Mouse (Mus musculus) brain, embryonic 14.5 days (tissue): Measurements from ENCODE around the gene Podn. TPM values are rescaled to one million over a fixed set of nuclear protein-coding genes. Genes with fewer than 3 reads are reported as not detected.

Experiments
- DNase-seq: peaks from one replicate; pipeline ENCODE4 v3.0.0-alpha.2; 2011; ENCODE audit warnings: low read depth
- CTCF ChIP-seq: fragments of 200-500 bp; IDR thresholded peaks from 2 replicates; pipeline ENCODE4 v1.5.1; 2012; ENCODE audit warnings: inconsistent platforms, mild to moderate bottlenecking, moderate library complexity, borderline replicate concordance; ENCODE audit not compliant: insufficient read depth, insufficient read length; ENCODE audit errors: extremely low read depth
- POLR2A ChIP-seq: fragments of 200-500 bp; IDR thresholded peaks from 2 replicates; pipeline ENCODE4 v1.6.1; 2012; ENCODE audit warnings: mild to moderate bottlenecking, inconsistent platforms, borderline replicate concordance; ENCODE audit not compliant: poor library complexity, insufficient read depth, insufficient read length, severe bottlenecking; ENCODE audit errors: extremely low read depth
- polyA plus RNA-seq: library from polyadenylated mRNA; depleted of rRNA; stranded (reverse); fragments of >200 nt; gene quantifications from 2 replicates; pipeline ENCODE4 v1.2.3, GENCODE M21; 2012

Podn gene
- polyA plus RNA-seq, 1 experiment, result 2.2 TPM

DNA sequence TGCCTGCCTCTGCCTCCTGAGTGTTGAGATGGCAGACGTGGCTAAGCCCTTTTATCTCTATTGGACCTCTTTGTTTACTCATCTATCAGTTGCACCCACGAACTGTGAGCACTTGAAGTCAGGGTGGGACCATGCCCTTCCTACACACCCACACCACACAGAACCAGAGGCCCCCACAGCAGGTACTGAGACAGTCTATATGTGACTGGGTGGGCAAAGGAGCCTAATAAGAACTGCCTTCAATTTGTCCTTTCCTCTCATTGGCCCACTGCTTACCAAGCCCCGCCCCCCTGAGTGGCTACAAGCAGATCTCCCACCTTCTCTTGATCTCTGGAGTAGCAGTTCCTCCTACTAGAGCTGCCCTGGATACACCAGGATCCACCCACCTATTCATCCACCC, 70.1 kb downstream of the Podn start:
- no peak for DNase-seq
- no peak for TF ChIP-seq CTCF
- no peak for TF ChIP-seq POLR2A

- TF ChIP-seq POLR2A (no peak), CTCF (no peak)
- DNase-seq, result no peak
These were observed 71.0 kb downstream of the Podn start for GRCm38 (mm10) chr4:108025269-108025668.

DNA sequence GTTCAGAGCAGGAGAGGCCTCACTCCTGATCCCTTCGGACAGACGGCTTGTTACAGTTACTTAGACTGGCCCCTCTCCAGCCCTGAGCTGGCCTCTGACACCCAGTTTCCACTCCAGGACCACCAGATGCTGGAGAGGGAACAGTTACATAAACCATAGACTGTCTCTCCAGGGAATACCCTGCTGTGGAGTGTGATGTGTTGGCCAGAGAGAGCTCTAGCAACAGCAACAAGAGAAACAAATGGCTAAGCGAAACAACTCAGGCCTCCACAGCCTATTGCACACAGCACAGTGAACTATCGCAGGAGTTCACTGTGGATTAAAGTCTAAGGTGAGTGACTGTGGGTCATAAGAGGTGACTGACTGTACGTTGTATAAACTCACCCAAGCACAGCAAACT, 71.6 kb downstream of the Podn start:
- TF ChIP-seq POLR2A (no peak), CTCF (no peak)
- no peak for DNase-seq

GRCm38 (mm10) chr4:108023186-108023585, 73.1 kb downstream of the Podn start:
- DNase-seq, result no peak
- TF ChIP-seq POLR2A (no peak), CTCF (no peak)

- TF ChIP-seq CTCF, result no peak
- no peak for TF ChIP-seq POLR2A
- no peak for DNase-seq
These were observed 76.1 kb downstream of the Podn start for GRCm38 (mm10) chr4:108020178-108020577.

GRCm38 (mm10) chr4:108018961-108019921, 77.0 kb downstream of the Podn start:
- DNase-seq, result peak; percentile 61
- no peak for TF ChIP-seq CTCF
- TF ChIP-seq POLR2A, result no peak

DNA sequence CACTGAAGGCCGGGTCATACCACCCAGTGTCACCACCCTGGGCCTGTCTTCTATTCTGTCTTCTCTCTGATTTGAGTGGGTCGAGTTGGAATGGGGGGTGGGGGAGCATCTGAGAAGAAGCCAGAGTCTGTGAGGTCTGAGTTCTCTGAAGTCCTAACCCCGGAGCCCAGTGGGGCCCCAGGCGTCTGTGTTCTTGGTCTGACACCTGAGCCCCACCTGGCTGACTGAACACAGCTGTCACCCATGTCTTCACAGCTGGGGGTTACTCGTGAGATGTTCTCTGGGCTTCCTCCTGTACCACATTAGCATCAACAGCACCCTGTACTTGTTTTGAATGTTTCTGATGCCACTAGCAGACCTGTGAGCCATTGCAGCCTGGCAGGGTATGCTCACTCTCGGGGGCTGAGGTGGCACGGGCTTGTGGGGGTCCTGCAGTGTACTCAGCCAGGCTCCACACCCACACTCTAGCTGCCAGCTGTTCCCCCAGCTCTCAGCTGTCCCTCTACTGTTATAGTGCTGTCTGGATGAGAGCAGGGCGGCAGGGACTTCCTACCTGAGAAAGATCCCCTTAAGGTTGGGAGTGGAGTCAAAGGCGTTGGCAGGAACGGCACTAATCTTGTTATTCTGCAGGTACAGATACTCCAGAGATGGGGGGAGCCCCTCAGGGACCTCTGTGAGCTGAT, 77.9 kb downstream of the Podn start:
- no peak for DNase-seq
- TF ChIP-seq POLR2A (no peak), CTCF (no peak)

DNA sequence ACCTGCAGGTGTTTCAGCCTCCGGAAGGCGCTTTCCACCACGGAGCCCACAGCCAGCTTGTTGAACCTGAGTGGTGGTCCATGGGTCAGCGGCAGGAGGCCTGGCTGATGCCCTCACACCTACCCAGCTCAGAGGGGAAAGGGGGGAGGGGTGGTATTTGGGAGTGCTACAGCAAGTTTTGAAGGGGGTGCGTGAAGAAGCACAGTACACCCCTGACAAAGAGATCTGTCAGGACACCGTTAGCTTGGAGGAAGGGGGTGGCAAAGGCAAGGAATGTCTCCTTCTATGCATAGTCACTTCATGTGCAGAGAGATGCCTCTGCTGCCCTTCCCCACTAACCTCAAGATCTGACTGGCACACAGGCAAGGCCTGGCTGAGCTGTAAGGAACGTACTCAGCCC, 78.4 kb downstream of the Podn start:
- no peak for DNase-seq
- no peak for TF ChIP-seq POLR2A

DNA sequence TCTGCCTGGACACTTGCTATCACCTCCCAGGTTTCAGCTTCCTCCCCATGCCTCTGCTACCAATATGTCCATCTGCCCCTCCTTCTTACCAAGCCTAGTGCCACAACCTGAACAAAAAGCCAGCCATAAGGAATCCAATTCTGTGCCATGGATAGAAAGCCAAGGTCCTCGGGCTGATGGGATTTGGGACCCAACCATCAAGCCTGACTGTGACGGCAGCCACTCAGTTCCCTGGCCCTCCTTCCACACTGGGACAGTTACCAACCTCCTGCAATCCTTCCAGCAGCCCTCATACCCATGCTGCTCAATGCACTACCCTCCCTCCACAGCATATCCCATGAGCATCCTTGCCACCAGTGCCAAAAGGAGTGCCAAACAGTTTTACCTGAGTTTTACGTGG, 79.9 kb downstream of the Podn start:
- DNase-seq, result no peak
- TF ChIP-seq POLR2A (no peak), CTCF (no peak)

DNA sequence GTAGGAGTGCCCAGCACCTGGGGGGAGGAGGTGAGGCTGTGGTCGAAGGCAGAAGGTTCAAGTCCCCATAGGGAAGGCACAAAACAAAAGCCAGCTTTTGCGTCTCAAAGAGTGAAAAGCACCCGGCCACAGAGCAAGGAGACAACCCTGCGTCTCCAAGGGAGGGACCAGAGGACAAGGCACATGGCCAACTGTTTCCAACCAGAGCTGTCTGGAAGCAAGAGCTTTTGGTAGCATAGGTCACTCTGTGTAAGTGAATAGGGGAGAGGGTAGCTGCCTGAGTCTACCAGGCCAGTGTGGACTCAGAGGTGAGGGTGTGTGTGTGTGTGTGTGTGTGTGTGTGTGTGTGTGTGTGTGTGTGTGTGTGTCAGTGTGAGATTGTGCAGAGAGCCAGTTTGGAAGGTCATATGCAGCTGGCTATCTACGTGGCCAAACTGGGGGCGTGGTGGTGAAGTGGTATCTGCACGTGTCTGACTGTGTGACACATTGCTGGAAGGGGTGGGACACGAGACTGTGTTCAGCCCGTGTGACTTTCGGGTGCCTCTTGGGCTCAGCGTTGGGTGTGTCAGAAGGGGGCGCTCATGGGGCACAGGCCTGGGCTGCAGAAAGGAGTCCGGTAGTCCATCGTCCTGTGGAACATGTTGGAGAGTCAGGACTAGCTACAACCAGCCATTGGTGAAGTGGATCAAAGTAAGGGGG, 81.0 kb downstream of the Podn start:
- no peak for DNase-seq
- TF ChIP-seq CTCF (no peak), POLR2A (no peak)

DNA sequence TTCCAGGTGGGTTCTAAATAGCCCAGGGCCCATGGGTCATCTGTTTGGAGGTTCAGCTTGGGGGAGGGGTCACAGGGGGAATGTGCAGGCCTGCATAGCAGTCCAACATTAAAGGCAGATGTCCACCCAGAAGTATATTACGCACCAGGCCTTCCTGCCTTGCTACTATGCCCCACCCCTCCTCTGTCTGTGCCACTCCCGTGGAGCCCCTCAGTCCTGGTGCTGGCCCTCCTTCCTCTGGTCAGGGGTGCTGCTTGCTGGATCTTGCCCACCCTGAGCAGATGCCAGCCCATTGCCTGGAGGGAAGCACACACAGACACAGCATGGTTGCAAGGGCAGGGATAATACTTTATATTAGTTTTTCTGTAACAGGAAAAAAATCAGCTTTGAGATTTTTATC, 81.8 kb downstream of the Podn start:
- TF ChIP-seq CTCF (no peak), POLR2A (no peak)
- DNase-seq, result no peak

- DNase-seq, result no peak
- TF ChIP-seq CTCF (no peak), POLR2A (no peak)
These were observed 87.7 kb downstream of the Podn start for GRCm38 (mm10) chr4:108008541-108008940.
